Mouse (Mus musculus) liver, adult 2 months (tissue): Measurements from ENCODE around the gene Foxp1. TPM values are rescaled to one million over a fixed set of nuclear protein-coding genes. Genes with fewer than 3 reads are reported as not detected.

Source experiments
- DNase-seq: peaks from one replicate; pipeline ENCODE4 v3.0.0-alpha.2; 2011; ENCODE audit warnings: low read depth, low spot score; ENCODE audit errors: extremely low read depth
- H3K27ac ChIP-seq: fragments of 200-500 bp; replicated peaks from 2 replicates; pipeline ENCODE4 v1.5.1; 2012; ENCODE audit warnings: low read depth, mild to moderate bottlenecking, control low read depth, inconsistent platforms, low read length; ENCODE audit not compliant: insufficient read depth
- H3K27me3 ChIP-seq: fragments of 200-500 bp; 2 replicates; pipeline ENCODE4 v1.6.1; 2012; ENCODE audit warnings: mild to moderate bottlenecking, moderate library complexity, low read length, inconsistent platforms; ENCODE audit not compliant: control insufficient read depth, insufficient read depth
- H3K36me3 ChIP-seq: fragments of 200-500 bp; 2 replicates; pipeline ENCODE4 v1.6.1; 2012; ENCODE audit warnings: low read length, inconsistent platforms; ENCODE audit not compliant: control insufficient read depth, insufficient read depth
- H3K4me1 ChIP-seq: fragments of 200-500 bp; 2 replicates; pipeline ENCODE4 v1.6.1; 2011; ENCODE audit warnings: low read length; ENCODE audit not compliant: control insufficient read depth, insufficient read depth
- H3K4me3 ChIP-seq: fragments of 200-500 bp; 2 replicates; pipeline ENCODE4 v1.5.1; 2011; ENCODE audit warnings: low read depth, mild to moderate bottlenecking, control low read depth, low read length, moderate library complexity; ENCODE audit not compliant: insufficient read depth
- H3K79me2 ChIP-seq: fragments of 200-500 bp; 2 replicates; pipeline ENCODE4 v1.6.1; 2012; ENCODE audit warnings: inconsistent platforms, mild to moderate bottlenecking, low read length, moderate library complexity; ENCODE audit not compliant: control insufficient read depth, insufficient read depth
- H3K9ac ChIP-seq: fragments of 200-500 bp; 2 replicates; pipeline ENCODE4 v1.6.1; 2012; ENCODE audit warnings: low read depth, mild to moderate bottlenecking, control low read depth, inconsistent platforms, low read length
- CTCF ChIP-seq: fragments of 200-500 bp; IDR thresholded peaks from 2 replicates; pipeline ENCODE4 v1.5.1; 2011; ENCODE audit warnings: low read depth, low read length, control low read depth
- POLR2A ChIP-seq: fragments of 200-500 bp; IDR thresholded peaks from 2 replicates; pipeline ENCODE4 v1.6.1; 2011; ENCODE audit warnings: low read length, control low read depth; ENCODE audit not compliant: insufficient read depth; ENCODE audit errors: extremely low read depth
- WGBS: fragments of 180-500 bp; shearing (Covaris S2); methylation state at CpG from one replicate; pipeline ENCODE4 v1.1.7; 2018; 5-methylcytosine and 5-hydroxymethylcytosine counted together
- polyA plus RNA-seq: library from polyadenylated mRNA; depleted of rRNA; stranded (reverse); fragments of >200 nt; gene quantifications from 2 replicates; pipeline ENCODE4 v1.2.3, GENCODE M21; 2012
- total RNA-seq: library from RNA; depleted of rRNA; stranded (reverse); fragments of >200 nt; gene quantifications from 2 replicates; pipeline ENCODE4 v1.2.3, GENCODE M21; 2014

Foxp1 gene
- total and polyA plus RNA-seq, 2 experiments: 22.7 to 24.8 TPM

- Histone ChIP-seq H3K27ac (no peak overlapping the region), H3K4me3 (no peak overlapping the region), H3K36me3 (no peaks in the 10 kb centered on the region), H3K4me1 (peaks cover 4% of the 10 kb centered on the region; the same call in 1 of the 2 replicates), H3K27me3 (no peaks in the 10 kb centered on the region), H3K9ac (no peak overlapping the region), H3K79me2 (peaks cover 13% of the 10 kb centered on the region; the same call in 1 of the 2 replicates)
- TF ChIP-seq CTCF: no peak
- WGBS: 98% methylated on average over 4 of the region's 4 CpGs
- DNase-seq: no peak
These were observed 192.4 kb downstream of the Foxp1 start for GRCm38 (mm10) chr6:99330169-99330568.

GRCm38 (mm10) chr6:99328634-99329033 lies 193.9 kb downstream of the Foxp1 start:
- WGBS: 46% methylated on average over 2 of the region's 2 CpGs
- no peaks in the 10 kb centered on the region for H3K36me3 ChIP-seq
- TF ChIP-seq CTCF (no peak), POLR2A (no peak)
- H3K4me3 ChIP-seq: no peak overlapping the region
- DNase-seq: peak; percentile 57
- H3K9ac ChIP-seq: no peak overlapping the region
- peaks cover 13% of the 10 kb centered on the region; the same call in 1 of the 2 replicates for H3K79me2 ChIP-seq
- no peak overlapping the region for H3K27ac ChIP-seq
- H3K27me3 ChIP-seq: no peaks in the 10 kb centered on the region
- peaks cover 4% of the 10 kb centered on the region; the same call in 1 of the 2 replicates for H3K4me1 ChIP-seq

GRCm38 (mm10) chr6:99328146-99328545 lies 194.4 kb downstream of the Foxp1 start:
- WGBS: 92% methylated on average over 6 of the region's 6 CpGs
- TF ChIP-seq POLR2A (no peak), CTCF (no peak)
- no peak overlapping the region for H3K4me3 ChIP-seq

GRCm38 (mm10) chr6:99327721-99328120 lies 194.8 kb downstream of the Foxp1 start:
- DNase-seq: no peak
- TF ChIP-seq POLR2A: no peak
- TF ChIP-seq CTCF: no peak
- Histone ChIP-seq H3K79me2 (peaks cover 17% of the 10 kb centered on the region; the same call in 1 of the 2 replicates), H3K36me3 (no peaks in the 10 kb centered on the region), H3K27me3 (no peaks in the 10 kb centered on the region), H3K9ac (no peak overlapping the region), H3K4me3 (no peak overlapping the region), H3K27ac (no peak overlapping the region), H3K4me1 (peaks cover 4% of the 10 kb centered on the region; the same call in 1 of the 2 replicates)
- WGBS: 89% methylated on average over 11 of the region's 11 CpGs

More at GRCm38 (mm10) chr6:99328146-99328545, 194.4 kb downstream of the Foxp1 start:
- no peak overlapping the region for H3K9ac ChIP-seq
- H3K36me3 ChIP-seq: no peaks in the 10 kb centered on the region
- peaks cover 17% of the 10 kb centered on the region; the same call in 1 of the 2 replicates for H3K79me2 ChIP-seq
- peaks cover 4% of the 10 kb centered on the region; the same call in 1 of the 2 replicates for H3K4me1 ChIP-seq
- H3K27me3 ChIP-seq: no peaks in the 10 kb centered on the region
- H3K27ac ChIP-seq: no peak overlapping the region
- DNase-seq: no peak

GRCm38 (mm10) chr6:99325881-99326280 lies 196.6 kb downstream of the Foxp1 start:
- DNase-seq: no peak
- no peak for TF ChIP-seq CTCF
- no peak for TF ChIP-seq POLR2A
- peaks cover 4% of the 10 kb centered on the region; the same call in 1 of the 2 replicates for H3K4me1 ChIP-seq
- no peak overlapping the region for H3K27ac ChIP-seq
- no peaks in the 10 kb centered on the region for H3K27me3 ChIP-seq
- H3K36me3 ChIP-seq: no peaks in the 10 kb centered on the region
- WGBS: 95% methylated on average over 2 of the region's 2 CpGs
- no peak overlapping the region for H3K9ac ChIP-seq
- no peak overlapping the region for H3K4me3 ChIP-seq
- H3K79me2 ChIP-seq: peaks cover 18% of the 10 kb centered on the region; the same call in 1 of the 2 replicates

GRCm38 (mm10) chr6:99325461-99325860 lies 197.1 kb downstream of the Foxp1 start:
- Histone ChIP-seq H3K9ac (no peak overlapping the region), H3K27me3 (no peaks in the 10 kb centered on the region), H3K4me3 (no peak overlapping the region), H3K36me3 (no peaks in the 10 kb centered on the region), H3K27ac (no peak overlapping the region), H3K4me1 (peaks cover 4% of the 10 kb centered on the region; the same call in 1 of the 2 replicates), H3K79me2 (peaks cover 15% of the 10 kb centered on the region; the same call in 1 of the 2 replicates)
- 87% methylated on average over 5 of the region's 5 CpGs for WGBS
- DNase-seq: no peak
- TF ChIP-seq CTCF (no peak), POLR2A (no peak)
